Mouse (Mus musculus) heart, adult 9 months (tissue): ENCODE measurements at regions not wholly inside any gene's neighbourhood (a gene's known extent, or its start where the extent isn't known, plus 50 kb on each side); places are given as distances from the start of the nearest gene placed in this dataset.

Source experiments
- DNase-seq, 2 experiments: peaks; one replicate each; pipeline ENCODE4 v3.0.0; 2022; ENCODE audit warnings: low spot score in 2 of 2

DNA sequence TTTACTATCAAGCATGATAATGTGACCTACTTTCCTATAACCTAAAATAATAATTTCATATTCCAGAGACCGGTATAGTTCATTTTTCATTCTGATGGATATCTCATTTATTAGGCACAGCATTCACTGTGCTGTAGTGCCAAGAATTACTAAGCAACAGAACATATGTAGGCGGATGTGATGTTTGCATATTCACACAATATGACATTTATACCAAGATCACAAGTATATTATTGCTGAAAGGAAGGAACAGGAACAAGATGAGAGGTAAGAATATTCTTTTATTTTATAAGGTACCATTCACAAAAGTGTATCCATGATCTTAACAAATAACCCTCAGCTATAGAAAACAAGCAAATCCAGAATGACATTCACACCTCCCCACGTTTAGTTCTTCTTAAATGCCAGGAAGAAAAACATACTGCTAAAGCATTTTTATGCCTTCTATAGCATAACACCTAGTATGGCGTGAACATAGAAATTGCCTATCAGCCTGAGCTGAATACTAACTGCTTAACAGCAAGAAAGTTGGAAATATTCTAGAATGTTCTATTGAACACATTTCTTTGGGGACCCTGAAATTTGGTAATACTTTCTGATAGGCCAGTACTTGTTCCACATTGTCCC is 1062.8 kb upstream of the Acvr2a start:
- DNase-seq = no peak

DNA sequence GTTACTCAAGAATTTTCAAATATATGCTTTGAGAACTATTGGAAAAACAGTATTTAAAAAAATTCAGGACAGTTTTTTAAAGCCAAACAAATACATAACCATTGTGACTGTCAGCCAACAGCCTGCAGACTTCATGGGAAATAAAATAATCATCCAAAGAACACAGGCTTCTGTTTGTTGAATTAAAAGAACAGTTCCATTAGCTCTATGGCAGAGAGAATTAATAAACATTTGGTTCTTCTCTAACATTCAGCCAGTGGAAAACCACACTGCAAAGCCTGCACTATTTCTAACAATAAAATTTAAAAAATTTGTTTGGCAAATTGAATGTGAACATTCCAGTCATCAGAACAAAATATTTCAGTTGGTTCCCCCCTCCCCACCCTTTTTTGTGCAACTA is 1058.2 kb upstream of the Acvr2a start:
- peak in 1 of 2 experiments; percentile 2 for DNase-seq

DNA sequence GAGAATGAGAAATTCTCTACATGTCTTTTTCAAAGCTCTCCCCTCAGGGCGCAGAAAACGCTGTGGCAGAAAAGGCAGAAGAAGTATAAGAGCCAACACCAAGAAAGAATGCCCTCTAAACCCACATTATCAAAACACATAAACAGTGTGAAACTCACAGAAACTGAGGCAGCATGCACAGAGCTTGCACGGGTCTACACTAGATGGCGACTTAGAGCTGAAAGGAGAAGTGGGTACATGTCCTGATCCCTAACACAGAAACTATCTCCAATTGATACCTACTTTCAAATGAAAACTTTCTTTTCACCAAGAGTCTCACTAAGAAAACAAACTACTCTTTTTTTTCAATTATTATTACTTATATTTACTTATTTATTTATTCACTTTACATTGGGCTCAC is 1057.7 kb upstream of the Acvr2a start:
- no peak for DNase-seq

DNA sequence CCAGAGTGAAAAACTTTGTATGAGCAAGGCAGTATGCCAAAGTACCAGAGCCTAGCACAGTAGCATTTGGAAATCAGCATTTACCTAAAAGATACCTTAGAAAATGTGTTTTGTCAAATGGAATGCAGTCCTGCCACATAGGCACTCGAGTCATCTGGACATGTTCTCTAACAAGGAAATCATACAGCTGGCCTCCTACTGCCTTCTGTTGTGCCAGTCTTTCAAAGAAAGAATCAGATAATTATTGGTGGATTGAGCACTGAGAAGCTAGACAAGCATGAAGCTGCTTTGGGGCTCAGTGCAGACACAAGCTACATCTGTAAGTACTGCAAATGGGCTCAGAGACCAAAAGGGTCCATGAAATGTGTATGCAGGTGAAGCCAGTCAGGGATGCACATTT is 1038.1 kb upstream of the Acvr2a start:
- DNase-seq = no peak

DNA sequence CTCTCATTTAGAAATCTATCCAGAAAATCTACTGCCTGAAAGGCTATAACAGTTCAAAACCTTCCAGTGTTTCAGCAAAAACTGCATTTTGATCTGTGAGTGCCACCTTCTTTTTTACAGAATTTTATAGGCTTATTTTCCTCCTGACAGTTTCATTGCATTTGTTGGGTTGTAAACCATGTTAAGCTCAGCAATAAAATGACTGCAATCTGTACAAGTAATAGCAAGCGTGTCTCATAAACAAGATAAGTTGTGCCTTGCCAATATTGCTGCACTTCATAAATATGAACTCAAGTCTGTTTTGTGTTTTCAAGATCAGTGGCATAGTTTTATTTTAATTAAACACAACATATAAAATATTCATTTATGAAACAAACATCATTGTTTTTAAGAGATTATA is 1036.9 kb upstream of the Acvr2a start:
- no peak for DNase-seq

DNA sequence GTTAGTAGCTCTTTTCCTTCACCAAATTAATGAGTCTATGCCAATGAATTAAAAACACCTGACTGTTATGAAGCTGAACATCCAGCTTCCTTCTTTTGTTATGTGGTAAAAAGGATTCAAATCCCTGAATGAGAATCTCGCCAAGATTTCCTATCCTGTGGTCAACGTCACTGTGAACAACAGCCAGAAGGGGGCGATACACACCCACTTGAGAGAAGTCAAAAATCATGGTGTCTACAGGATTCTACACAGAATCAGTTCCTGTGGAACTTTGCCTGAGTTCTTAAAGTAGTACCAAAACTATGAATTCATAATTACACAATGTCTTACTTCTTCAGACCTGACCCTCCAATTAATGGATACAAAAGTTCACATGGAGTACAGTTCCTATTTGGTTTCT is 1028.1 kb upstream of the Acvr2a start:
- DNase-seq = peak in 1 of 2 experiments; percentile 1

DNA sequence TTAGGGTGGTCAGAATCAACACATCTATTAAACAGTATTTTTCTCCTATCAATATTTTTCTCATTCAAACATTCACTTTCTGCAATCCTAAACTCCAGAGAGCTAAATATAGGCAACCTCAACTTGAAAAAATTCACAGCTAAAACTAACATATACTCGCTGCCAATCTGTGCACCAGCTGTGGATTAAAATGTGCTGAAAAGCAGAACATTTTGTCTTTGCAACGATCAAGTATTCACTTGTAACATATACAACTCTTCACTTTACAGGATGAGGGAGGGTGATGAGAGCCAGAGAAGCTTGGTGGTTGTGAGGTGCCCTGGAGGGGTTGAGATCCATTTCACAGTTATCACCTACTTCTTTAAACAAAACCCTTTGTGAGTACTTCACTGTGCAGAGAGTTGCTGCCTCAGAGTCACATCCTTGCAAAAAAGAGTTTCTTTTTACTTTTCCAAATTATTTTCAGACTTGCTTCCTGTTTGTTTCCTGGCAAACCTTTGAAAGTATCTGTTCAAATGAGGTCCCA is 991.1 kb upstream of the Acvr2a start:
- DNase-seq = peak; percentile 0 to 12

DNA sequence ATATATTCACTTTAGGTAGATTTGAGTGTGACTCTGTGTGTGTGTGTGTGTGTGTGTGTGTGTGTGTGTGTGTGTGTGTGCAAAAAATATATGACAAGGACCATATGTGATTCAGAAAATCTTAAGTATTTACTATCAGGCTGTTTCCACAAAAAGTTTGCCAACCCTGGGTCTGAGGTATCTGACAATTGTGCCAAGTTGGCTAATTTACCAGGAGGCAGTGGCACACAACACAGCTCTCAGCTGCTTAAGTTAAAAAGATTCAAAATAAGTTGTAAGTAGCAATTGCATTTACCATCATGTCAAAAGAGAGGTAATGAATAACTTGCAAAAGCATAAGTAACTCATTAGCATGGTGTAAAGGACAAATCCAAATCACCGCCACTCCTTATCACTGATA is 981.4 kb upstream of the Acvr2a start:
- DNase-seq = no peak

DNA sequence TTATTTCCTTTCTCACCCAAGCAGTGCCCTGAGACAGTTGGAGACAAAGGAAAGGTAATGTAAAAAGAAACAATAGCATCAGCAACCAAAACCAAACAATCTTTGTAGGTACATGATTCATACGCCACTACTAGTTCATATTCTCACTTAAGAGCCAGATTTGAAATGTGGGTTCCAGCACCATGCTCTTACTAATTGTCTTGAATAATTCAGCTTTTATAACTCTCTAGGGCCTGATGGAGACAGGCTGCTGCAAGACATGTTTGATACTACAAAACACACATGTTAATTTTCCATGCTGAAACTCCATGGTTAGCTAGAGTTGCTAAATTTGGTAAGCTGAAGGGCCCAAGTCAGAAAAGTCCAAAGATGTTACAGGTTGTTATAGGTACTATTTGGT is 980.4 kb upstream of the Acvr2a start:
- DNase-seq = no peak

DNA sequence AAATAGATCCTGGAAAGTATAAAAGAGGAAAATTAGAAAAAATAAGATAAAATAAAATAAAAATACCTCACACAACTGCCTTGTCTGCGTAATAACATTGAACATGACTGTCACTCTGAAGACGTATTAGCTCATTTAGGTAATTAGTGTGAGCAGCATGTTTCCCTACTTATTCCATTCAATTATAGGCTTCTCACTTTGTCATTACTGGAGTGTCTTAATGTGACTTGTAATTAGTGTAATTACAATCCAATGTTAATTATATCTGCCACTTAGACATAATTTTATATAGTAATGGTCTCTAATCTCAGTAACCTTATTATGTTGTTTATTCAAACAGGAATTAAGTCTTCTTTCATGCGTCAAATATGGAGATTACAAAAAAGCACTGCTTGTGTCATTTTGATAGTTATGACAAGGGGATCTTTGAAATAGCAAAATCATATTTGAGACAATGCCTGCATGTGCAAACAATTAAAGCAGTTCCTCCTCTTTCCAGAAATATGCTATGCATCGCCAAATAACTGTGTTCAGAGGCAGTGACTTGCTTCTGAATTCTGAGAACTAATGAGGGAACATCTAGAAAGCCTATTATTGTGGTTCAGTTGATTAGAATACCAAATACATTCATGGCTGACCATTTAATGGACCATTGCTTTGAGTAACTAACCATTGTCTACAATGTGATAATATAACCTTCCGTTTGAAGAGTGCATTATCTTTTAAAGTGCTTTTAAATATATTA is 979.7 kb upstream of the Acvr2a start:
- DNase-seq = no peak

DNA sequence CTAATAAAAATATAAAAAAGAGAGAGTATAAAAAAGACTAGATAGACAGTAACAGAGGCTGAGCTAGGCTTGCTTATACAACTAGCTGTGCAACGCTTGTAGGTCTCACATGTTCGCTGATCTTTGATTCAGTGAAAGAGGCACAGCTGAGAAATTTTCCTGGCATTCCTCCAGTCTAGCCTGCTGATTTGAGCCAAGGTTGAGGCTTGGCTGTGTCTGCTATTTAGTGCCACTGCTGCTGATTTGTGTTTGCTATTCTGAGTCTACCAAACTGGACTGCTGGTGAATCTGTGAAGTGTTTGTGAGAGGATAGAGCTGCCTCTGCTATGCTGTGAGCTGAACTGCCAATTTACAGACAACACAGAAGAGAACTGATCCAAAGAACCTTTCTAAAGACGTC is 956.7 kb upstream of the Acvr2a start:
- DNase-seq = no peak

DNA sequence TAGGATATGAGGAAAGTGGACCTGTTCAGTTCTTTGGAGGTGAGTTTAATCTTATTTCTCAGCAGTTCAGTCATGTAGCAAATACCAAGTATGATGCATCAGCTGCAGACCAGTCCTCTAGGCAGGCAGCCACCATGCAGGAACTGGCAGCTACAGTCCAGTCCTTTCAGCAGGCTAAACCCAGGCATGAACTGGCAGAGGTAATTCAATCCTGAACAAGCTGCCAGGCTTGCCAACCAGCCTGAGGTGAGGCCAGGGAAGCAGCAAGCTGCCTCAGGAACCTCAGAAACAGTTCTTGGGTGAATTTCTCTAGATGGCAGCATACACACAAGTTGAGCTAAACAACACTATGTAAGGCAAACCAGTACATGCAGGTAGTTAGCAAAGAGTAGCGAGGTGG is 951.5 kb upstream of the Acvr2a start:
- no peak for DNase-seq

DNA sequence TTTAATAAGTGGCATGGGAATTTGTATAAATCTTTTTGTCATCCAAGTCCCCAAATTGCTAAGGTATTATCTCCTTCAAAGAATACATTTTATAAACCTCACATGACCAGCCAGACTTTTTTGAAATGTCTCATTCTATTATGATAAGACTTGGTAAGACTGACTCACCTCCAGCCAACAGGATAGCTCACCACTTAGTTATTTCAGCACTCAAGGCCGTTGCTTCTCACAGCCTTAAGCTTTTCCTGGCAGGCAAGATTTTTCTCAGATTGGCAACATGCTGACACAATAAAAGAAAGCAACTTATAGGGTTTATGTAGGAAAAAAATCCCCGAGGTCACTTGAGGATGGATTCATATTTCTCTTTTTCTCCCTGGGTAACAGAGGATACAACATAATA is 935.9 kb upstream of the Acvr2a start:
- no peak for DNase-seq

DNA sequence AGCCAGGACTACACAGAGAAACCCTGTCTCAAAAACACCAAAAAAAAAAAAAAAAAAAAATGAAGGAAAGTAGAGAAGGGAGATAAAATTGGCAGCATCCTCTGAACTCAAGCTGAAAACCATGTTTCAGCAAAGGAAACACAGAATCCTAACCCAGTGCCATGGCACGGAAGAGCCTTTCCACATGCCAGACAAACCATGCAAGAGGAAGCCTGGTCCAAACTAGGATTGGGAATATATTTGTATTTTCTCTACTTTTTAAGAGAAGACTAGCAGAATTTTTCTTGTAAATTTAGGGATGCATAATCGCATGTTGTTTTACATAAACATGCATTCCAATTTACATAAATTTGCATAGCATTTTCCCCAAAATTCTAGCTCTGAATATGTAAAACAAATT is 934.8 kb upstream of the Acvr2a start:
- DNase-seq = no peak

DNA sequence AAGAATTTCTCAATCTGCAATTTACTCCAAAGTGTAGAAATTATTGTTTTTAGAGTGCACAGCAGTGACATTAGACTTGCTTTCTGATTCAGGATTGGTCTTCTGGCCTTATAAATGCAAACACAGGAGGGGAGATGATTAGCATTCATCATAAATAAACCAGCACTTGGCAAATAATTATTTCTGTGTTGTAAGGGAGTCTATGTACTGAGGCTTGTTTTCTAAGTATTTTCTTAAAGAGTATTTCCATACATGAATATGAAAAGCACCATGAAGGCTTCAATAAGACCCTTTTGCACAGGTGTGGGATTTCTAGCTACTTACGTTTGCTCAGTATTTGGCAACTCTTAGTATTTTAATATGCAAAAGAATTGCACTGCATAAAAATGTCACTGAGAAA is 934.1 kb upstream of the Acvr2a start:
- DNase-seq = no peak

DNA sequence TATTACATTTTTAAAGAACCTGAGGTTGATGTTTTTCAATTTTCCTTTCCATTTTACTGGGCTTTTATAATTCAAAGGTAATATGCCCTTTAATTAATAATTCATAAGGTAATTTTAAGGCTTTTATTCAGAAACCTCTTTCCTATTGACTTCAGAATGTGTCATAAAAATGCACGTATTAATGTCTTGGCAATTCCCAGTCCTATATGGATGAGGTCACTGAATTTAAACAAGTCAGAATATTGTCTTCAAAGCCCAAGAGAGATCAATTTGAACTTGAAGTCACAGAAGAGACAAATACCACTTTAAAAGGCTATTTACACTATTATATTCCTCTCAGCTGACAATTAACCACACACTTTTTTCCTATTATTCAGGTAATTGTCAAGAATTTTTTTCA is 925.7 kb upstream of the Acvr2a start:
- DNase-seq = no peak

DNA sequence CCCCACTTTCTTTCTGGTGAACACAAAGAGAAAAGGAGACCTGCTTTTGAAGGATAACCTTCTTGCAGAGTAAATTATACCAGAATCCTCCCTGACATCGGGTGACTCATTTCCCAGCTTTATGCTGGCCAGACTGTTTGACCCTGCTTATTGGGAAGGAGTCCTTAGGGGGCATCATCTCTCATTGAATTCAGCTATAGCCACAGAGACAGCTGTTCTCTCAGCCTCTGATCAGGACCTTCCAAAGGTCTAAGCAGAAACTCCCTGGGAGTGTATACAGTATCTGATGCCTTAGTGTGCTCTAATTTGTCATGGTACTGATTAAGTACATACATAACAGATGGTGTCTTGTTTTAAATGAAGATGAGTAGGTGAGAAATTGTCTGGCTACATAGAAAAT is 922.5 kb upstream of the Acvr2a start:
- no peak for DNase-seq

DNA sequence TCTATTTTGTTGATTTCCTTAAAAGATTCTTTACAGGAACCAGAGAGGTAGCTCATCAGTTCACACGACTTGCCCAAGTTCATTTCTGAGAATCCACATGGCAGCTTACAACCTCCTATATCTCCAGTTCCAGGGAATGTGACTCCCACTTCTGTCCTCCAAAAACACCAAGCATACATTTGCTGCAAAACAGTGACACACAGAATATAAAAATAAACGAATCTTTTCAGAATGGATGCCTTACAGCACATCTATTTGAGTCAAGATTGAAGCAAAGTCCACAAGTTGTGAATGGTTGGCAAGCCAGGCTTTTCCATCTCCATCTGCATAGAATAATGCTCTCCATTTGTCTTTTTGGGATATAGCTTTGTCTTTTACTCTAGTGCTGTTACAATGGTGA is 921.0 kb upstream of the Acvr2a start:
- no peak for DNase-seq

DNA sequence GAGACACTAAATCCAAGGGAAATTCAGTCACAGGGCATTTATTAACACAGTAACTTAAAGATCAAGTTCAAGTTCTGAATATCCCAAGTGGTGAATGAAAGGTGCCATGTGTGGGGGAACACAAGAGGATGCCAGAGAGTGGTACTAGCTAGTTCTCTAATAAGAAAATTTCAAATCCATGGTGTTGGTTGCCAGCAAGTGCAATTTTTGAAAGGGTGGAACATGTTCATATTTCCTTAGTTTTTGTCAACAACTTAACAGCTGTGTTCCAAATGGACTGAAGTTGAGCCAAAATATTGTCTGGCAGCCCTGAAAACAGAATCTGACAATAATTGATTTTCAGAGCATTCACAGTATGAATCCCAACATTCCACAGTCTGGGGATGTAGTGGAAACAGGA is 919.1 kb upstream of the Acvr2a start:
- no peak for DNase-seq

DNA sequence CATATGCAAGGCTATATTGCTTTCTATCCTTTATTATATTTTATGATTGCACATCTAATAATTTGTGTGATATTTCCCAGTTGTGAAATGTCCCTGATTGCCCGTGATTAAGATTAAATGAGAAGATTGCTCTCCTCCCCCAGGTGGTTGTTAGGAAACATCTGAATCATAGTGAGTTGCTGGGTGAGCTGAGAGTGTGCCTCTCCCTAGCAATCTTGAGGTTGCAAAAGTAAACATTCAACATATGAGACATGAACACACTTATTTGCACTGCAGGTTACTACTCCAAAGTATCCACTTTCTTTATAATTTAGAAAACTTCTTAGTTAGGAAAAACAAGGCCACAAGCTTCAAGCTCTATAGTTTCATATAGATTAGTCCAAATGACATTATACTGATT is 899.6 kb upstream of the Acvr2a start:
- no peak for DNase-seq

DNA sequence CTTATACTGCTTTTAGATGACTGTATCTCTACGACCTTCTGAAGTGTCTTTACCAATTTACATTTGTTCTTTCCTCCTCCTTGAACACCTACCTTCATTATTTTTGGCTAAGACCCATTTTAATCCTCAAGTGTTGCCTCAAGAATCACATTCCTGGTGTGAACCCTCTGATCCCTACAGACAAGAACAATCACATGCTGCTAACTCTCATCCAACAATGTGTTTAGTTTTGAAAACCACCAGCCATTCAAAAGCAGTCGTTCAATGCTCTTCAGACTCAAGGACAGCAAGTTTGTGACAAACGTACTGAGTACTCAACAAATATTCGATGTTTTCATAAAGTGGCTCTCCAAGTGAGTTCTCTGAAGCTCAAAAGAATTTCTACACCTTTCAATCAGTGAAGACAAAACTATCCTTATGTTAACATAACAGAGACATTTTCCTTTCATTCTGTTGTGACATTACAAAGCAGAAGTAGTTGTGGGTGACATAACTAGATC is 898.9 kb upstream of the Acvr2a start:
- DNase-seq = no peak

DNA sequence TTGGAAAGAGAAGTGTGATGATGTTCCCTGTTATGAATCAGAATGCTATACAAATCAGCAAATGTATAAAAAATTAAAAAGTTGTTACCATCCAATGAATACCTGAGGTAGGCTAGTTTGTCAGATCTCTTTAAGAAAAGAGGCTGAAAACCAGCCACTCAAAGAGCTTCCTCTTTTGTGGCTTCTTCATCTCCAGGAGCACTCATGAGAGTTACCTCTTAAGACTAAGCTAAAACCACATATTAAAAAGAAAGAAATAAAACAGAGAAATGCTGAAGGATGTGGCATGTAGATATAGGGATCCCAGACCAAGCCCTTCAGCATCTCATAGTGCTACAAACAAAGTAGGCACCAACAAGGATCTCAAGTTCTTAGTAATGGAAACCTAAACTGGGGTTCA is 890.9 kb upstream of the Acvr2a start:
- no peak for DNase-seq

DNA sequence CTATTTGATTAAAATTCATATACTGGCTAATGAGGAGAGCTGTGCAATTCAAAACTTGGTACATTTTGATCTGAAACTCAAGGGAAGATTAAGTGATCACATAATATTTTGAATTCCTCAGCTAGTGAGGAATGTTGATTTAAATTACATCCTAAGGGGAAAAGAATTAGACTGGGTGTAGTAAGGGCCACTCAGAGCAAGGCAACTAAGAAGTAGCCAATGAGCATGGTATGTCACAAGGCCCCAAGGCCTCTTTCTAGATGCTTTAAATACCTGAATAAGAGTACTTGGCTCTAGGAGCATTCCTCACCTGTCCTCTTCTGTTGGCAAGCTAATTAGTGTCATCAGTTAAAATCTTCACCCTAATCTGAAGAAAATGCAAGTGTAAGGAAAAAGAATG is 887.3 kb upstream of the Acvr2a start:
- DNase-seq = no peak
